Mouse (Mus musculus) C2C12 (cell line): ENCODE data around the gene Cog5. TPM values are rescaled to one million over a fixed set of nuclear protein-coding genes. Genes with fewer than 3 reads are reported as not detected.

ENCODE experiments used
- H3K27me3 ChIP-seq: one replicate; pipeline ENCODE4 v1.6.1; 2011; ENCODE audit not compliant: control insufficient read depth, insufficient read depth, insufficient read length
- H3K36me3 ChIP-seq: one replicate; pipeline ENCODE4 v1.6.1; 2011; ENCODE audit not compliant: control insufficient read depth, insufficient read depth
- H3K4me3 ChIP-seq: one replicate; pipeline ENCODE4 v1.5.1; 2011; ENCODE audit warnings: mild to moderate bottlenecking, control low read depth; ENCODE audit not compliant: poor library complexity, insufficient read depth, severe bottlenecking
- H3K79me2 ChIP-seq: one replicate; pipeline ENCODE4 v1.6.1; 2011; ENCODE audit not compliant: control insufficient read depth, insufficient read depth
- H3K79me3 ChIP-seq: one replicate; pipeline ENCODE4 v1.6.1; 2011; ENCODE audit warnings: low read depth, control low read depth
- H3ac ChIP-seq: one replicate; pipeline ENCODE3; 2011; ENCODE audit warnings: low read depth; ENCODE audit not compliant: control insufficient read depth, insufficient read length
- CEBPB ChIP-seq: IDR thresholded peaks from one replicate; pipeline ENCODE4 v1.6.1; 2011; ENCODE audit warnings: low read depth, mild to moderate bottlenecking, control low read depth, moderate library complexity
- CTCF ChIP-seq: IDR thresholded peaks from one replicate; pipeline ENCODE4 v1.5.1; 2011; ENCODE audit not compliant: control insufficient read depth, insufficient read depth, insufficient read length
- FOSL1 ChIP-seq: IDR thresholded peaks from one replicate; pipeline ENCODE4 v1.8.0; 2011; ENCODE audit warnings: mild to moderate bottlenecking, low read length; ENCODE audit not compliant: poor library complexity, insufficient read depth, severe bottlenecking
- MAX ChIP-seq: IDR thresholded peaks from one replicate; pipeline ENCODE4 v1.6.1; 2011; ENCODE audit warnings: mild to moderate bottlenecking, control low read depth
- MYOD1 ChIP-seq: IDR thresholded peaks from one replicate; pipeline ENCODE4 v1.6.1; 2011; ENCODE audit warnings: low read depth; ENCODE audit not compliant: control insufficient read depth, insufficient read length
- MYOG ChIP-seq: IDR thresholded peaks from one replicate; pipeline ENCODE4 v1.6.1; 2011; ENCODE audit not compliant: control insufficient read depth, insufficient read length; ENCODE audit errors: extremely low read depth
- USF1 ChIP-seq: IDR thresholded peaks from one replicate; pipeline ENCODE4 v1.6.1; 2011; ENCODE audit warnings: low read depth, mild to moderate bottlenecking, control low read depth, moderate library complexity
- polyA plus RNA-seq: library from polyadenylated mRNA; unstranded; fragments of >200 nt; fragmentation: generic; extraction: Trizol; gene quantifications from one replicate; pipeline ENCODE4 v1.2.1, GENCODE M21; 2012; ENCODE audit warnings: missing spikeins

Cog5 gene
- polyA plus RNA-seq, 1 experiment: 8.2 TPM

DNA sequence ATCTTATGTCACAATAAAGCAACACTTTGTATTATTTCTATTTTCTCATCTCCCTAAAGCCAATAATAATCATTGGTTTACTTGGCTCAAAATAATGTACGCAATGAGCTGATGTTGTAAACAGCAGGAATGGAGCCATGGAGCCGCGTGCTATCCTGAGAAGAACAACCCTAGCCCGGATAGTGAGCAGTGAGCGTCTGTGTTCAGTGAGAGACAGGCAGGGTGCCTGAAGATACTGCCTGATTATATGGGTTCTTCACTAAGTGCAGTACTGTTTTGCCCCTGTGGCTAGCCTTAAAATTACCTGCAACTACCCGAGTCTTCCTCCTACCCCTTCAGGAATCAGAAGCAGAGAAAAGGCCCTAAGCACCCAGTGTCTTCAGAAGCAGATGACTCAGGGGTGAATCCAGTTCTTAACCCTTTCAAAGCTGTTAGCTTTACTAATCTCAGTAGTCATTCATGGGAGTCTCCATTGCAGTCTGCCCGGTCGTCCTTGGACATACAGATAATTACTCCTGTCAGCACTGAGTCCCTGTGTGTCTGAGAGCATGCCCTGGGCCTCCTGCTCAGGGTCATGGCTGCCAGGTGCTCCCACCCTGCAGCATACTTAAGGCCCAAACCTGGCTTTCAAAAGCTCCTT is 240.5 kb downstream of the Cog5 start:
- no peak for TF ChIP-seq USF1
- no peak overlapping the region for H3ac ChIP-seq
- no peaks in the 10 kb centered on the region for H3K79me2 ChIP-seq
- H3K36me3 ChIP-seq: no peaks in the 10 kb centered on the region
- H3K79me3 ChIP-seq: no peaks in the 10 kb centered on the region
- no peak overlapping the region for H3K4me3 ChIP-seq
- H3K27me3 ChIP-seq: no peaks in the 10 kb centered on the region

DNA sequence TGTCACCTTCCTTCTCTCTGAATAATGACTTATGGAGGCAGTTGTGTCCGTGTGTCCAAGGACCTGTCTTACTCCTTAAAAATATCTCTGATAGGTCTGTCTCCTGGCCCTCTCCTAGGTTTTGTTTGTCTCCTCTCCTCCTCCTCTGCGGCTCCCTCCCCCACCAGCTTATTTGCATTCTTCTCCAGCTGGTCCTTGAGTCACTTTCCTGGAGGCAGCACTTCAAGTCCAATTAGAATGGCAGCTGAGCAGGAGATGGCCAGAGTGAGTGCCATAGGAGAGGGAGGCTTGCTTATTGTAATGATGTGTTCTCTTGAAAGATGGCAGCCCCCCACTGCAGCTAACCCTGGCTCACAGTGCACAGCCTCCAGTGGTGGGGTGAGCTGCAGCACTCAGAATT is 241.2 kb downstream of the Cog5 start:
- Histone ChIP-seq H3K79me2 (no peaks in the 10 kb centered on the region), H3K27me3 (no peaks in the 10 kb centered on the region), H3K36me3 (no peaks in the 10 kb centered on the region), H3K79me3 (no peaks in the 10 kb centered on the region), H3ac (no peak overlapping the region), H3K4me3 (no peak overlapping the region)
- TF ChIP-seq MYOG: no peak
- no peak for TF ChIP-seq CEBPB
- no peak for TF ChIP-seq FOSL1
- no peak for TF ChIP-seq USF1
- TF ChIP-seq MYOD1: no peak
- no peak for TF ChIP-seq MAX

DNA sequence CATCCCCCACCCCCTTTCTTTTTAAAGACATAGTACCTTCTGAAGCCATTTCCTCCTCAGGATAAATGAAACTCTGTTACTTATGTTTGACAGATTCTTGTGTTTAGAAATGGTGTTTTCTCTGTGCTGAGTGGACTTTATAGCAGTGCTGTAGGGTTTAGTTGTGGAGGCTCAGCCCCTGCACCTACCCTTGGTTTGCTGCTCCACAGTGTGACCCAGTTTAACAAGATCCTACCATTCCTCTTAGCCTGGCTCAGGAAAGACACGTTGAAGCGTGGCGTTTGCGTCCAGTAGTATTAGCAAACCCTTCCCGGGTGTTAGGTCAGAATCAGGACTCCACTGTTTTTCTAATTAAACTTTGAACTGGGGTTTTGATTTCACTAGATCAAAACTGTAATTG is 241.6 kb downstream of the Cog5 start:
- no peaks in the 10 kb centered on the region for H3K79me3 ChIP-seq
- no peaks in the 10 kb centered on the region for H3K79me2 ChIP-seq
- no peaks in the 10 kb centered on the region for H3K27me3 ChIP-seq
- no peak for TF ChIP-seq MAX
- no peak for TF ChIP-seq MYOG
- no peak for TF ChIP-seq FOSL1
- no peak for TF ChIP-seq CEBPB
- no peak for TF ChIP-seq CTCF
- no peak for TF ChIP-seq USF1
- no peak for TF ChIP-seq MYOD1
- no peaks in the 10 kb centered on the region for H3K36me3 ChIP-seq
- no peak overlapping the region for H3K4me3 ChIP-seq
- no peak overlapping the region for H3ac ChIP-seq

DNA sequence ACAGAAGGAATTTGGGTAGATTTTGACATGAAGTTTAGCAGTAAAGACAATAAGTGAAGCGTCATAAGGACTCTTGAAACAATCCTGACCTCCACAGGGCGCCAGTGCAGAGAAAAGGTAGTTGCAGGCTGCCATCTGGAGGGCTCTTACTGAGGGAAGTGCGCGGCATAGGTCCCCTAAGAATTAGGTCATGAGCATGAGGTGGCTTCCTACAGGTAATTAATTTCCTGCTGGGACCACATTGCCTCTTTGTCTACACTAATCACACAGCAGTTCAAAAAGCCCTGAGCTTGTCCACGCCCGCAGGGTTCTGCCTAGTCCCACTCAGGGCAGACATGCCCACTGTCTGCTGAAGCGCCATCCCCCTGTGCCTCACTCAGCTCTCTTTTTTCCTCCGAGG is 242.3 kb downstream of the Cog5 start:
- H3ac ChIP-seq: no peak overlapping the region
- H3K4me3 ChIP-seq: no peak overlapping the region
- H3K79me2 ChIP-seq: no peaks in the 10 kb centered on the region
- no peaks in the 10 kb centered on the region for H3K36me3 ChIP-seq
- no peaks in the 10 kb centered on the region for H3K27me3 ChIP-seq
- H3K79me3 ChIP-seq: no peaks in the 10 kb centered on the region
- TF ChIP-seq CTCF (no peak), MYOD1 (no peak), FOSL1 (no peak), CEBPB (no peak), MAX (no peak)

DNA sequence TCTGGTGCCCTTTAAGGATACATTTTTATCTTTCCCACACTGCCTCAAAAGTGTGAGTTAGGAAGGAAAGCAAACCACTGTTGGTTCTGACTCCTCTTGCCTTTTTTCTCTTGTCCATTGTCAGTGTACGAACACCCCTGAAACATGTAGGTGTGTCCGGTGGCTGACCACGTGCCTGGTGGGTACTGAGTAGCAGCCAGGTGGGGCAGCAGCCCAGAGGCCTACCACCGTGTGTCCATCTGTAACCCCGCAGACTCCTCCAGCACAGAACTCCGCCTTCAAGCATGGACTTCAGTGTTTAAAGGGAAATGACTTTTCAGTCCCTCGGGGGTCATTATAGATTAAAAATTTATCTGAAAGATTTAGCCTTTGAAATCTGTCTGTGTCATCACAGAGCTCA is 242.8 kb downstream of the Cog5 start:
- Histone ChIP-seq H3ac (no peak overlapping the region), H3K27me3 (no peaks in the 10 kb centered on the region), H3K79me2 (no peaks in the 10 kb centered on the region), H3K36me3 (no peaks in the 10 kb centered on the region), H3K79me3 (no peaks in the 10 kb centered on the region), H3K4me3 (no peak overlapping the region)
- no peak for TF ChIP-seq CEBPB
- TF ChIP-seq CTCF: no peak
- TF ChIP-seq MYOD1: no peak
- no peak for TF ChIP-seq USF1
- no peak for TF ChIP-seq FOSL1
- TF ChIP-seq MYOG: no peak
- no peak for TF ChIP-seq MAX

DNA sequence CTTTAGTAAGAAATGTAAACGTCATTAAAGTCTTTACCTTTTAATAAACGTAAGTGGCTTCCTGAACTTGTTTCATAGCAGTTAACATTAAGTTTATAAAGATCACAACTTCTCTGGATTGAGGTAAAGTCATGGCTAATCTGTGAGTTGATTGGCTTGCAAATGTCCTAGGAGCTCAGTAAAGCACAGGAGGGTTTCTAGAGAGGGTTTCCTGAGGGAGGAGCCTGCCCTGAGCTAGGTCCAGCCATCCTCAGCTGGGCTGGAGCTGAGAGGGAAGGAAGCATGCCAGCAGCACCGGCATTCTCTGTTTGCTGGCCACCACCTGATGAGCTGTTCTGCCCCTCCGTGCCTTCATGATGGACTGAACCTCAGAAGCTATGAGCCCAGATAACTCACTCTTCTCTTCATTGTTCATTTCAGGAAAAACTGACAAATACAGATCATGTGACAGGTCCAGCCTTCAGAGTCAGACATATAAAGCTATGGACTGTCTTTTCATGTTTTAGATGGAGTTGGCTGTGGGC is 245.8 kb downstream of the Cog5 start:
- Histone ChIP-seq H3ac (no peak overlapping the region), H3K79me3 (no peaks in the 10 kb centered on the region), H3K27me3 (no peaks in the 10 kb centered on the region), H3K79me2 (no peaks in the 10 kb centered on the region), H3K4me3 (no peak overlapping the region), H3K36me3 (no peaks in the 10 kb centered on the region)
- TF ChIP-seq MAX (no peak), MYOD1 (no peak), MYOG (no peak), CTCF (no peak), USF1 (no peak)
